Mouse (Mus musculus) brown adipose tissue, adult 24 weeks (tissue): ENCODE results near the gene Arhgap1. TPM values are rescaled to one million over a fixed set of nuclear protein-coding genes. Genes with fewer than 3 reads are reported as not detected.

Source experiments
- H3K27ac ChIP-seq: fragments of 200-500 bp; replicated peaks from 2 replicates; pipeline ENCODE4 v1.5.1; 2012; ENCODE audit warnings: low read depth, mild to moderate bottlenecking, low read length
- H3K4me1 ChIP-seq: fragments of 200-500 bp; 2 replicates; pipeline ENCODE4 v1.6.1; 2012; ENCODE audit warnings: low read length, mixed read lengths; ENCODE audit not compliant: control insufficient read depth, insufficient read depth, insufficient read length
- H3K4me3 ChIP-seq: fragments of 200-500 bp; 2 replicates; pipeline ENCODE4 v1.5.1; 2012; ENCODE audit warnings: low read depth, mild to moderate bottlenecking, low read length, moderate library complexity; ENCODE audit not compliant: insufficient read depth
- polyA plus RNA-seq: library from polyadenylated mRNA; stranded (reverse); fragments of >200 nt; gene quantifications from 2 replicates; pipeline ENCODE4 v1.2.4, GENCODE M21; 2012; ENCODE audit not compliant: missing spikeins, insufficient read depth, insufficient read length

Gene Arhgap1
- polyA plus RNA-seq, 1 experiment, result 38.1 TPM

DNA sequence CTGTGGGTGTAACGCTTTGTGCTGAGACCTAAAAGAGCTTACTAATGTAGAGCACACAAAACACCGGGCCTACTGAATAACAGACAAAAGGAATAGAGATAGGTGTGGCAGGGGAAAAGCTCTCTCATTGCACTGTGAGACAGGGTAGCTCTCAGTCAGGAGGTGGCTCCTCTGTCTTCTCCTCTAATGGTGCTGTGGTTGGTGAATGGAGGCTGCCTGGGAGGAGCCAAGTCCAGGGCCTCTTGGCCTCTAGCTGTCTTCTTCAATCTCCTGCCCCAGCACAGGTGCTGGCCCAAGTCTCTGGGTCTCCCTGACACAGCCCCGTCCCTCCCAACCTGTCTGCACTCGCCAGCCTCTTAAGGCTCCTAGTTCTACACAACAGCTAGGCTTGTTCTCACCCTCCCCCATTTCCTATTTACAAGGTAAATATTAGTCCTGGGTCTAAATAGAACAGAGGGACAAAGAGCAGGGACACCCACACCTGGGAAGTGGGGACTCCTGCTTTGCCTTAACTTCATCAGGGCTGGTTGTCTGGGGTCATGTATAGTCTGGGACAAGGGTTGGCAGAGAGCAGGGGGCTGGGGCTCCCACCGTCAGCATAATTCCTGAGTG, 12.8 kb upstream of the Arhgap1 start:
- Histone ChIP-seq H3K4me1 (no peaks in the 10 kb centered on the region), H3K4me3 (no peak overlapping the region)

DNA sequence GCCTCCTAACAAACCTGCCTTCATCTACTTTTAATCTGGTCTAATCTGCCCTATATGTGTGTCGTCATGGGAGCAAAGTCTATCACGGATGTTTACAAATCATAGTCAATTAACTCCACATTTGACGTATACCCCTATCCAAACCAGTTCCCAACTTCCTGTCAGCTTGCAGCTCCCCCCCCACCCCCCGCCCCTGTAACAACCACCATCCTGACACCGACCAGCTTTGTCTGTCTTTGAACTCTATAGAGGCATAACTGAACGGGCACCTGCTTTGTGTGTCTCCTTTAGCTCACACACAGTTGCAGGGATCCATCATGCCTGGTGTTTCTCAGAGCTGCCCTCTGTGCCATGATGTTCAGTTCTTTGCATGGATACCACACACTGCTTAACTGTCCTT, 10.7 kb upstream of the Arhgap1 start:
- H3K27ac ChIP-seq, result no peak overlapping the region
- no peak overlapping the region for H3K4me3 ChIP-seq
- H3K4me1 ChIP-seq, result no peaks in the 10 kb centered on the region

More for the DNA sequence above, 12.8 kb upstream of the Arhgap1 start:
- H3K27ac ChIP-seq, result no peak overlapping the region

DNA sequence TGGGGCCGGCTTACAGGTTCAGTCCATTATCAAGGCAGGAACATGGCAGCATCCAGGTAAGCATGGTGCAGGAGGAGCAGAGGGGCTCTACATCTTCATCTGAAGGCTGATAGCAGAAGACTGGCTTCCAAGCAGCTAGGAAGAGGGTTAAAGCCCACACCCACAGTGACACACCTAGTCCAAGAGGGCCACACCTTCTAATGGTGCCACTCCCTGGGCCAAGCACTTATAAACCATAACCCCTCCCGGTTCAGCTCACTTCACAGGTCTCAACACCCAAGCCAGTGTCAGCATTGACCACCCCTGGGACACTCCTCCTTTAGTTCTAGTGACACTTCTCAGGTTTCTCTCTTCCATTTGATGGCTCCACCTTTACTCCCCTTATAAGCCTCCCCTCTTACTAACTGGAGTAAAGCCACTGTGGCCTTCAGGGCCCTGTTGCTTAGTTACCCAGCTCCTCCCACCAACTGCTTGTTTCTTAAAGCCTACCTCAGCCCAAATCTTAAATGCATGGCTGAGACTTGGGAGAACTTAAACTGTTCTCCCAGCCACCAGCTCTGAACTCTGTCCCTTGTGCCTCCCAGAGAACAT, 6.7 kb upstream of the Arhgap1 start:
- Histone ChIP-seq H3K27ac (no peak overlapping the region), H3K4me1 (no peaks in the 10 kb centered on the region), H3K4me3 (no peak overlapping the region)

DNA sequence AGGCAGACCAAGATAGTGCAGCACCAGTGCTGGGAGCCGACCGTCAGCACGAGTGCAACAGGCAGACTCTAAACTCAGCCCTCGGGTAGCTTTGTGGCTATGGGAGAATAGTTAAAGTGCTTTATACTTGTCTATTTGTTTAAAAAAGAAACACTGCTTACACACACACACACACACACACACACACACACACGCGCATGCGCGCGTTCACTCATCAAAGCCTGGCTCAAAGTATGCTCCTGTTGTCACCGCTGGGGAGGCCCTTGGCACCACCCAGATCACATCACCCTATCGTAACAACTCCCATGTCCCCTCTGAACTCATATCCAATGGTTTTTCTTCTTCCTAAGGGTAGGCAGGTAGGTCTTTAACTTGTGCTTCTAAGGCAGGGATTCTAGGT, 5.6 kb upstream of the Arhgap1 start:
- no peak overlapping the region for H3K27ac ChIP-seq
- no peaks in the 10 kb centered on the region for H3K4me1 ChIP-seq
- no peak overlapping the region for H3K4me3 ChIP-seq

DNA sequence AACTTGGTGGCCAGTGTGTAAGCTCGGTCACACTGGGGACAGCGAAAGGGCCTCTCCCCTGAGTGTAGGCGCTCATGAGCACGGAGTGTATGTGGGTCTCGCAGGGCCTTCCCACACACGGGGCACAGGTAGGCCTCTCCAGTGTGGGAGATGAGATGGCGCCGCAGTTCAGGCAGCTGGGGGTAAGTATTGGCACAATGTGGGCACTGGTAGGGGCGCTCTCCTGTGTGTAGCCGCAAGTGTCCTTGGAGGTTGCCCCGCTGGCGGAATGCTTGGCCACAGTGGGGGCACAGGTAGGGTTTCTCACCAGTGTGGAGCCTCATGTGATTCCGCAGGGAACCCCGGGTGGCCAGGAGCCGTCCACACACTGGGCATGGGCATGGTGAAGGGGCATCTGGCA, 4.3 kb upstream of the Arhgap1 start:
- Histone ChIP-seq H3K27ac (no peak overlapping the region), H3K4me3 (no peak overlapping the region), H3K4me1 (no peaks in the 10 kb centered on the region)

DNA sequence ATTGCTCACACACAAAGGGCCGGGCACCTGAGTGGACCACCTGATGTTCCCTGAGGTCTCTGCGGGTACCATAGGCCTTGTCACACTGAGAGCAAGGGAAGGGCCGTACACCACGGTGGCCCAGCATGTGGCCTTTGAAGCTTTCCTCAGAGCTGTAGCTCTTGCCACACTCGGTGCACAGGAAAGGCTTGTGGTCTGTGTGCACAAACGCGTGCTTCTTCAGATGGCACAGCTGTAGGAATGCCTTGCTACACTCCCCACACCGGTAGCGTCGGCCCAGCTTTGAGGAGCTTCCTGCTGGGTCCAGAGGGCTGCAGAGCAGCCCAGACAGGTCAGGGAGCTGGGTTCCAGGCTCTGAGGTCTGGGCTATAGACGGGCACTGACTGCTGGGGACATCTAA, 3.8 kb upstream of the Arhgap1 start:
- H3K27ac ChIP-seq, result no peak overlapping the region
- no peak overlapping the region for H3K4me3 ChIP-seq
- H3K4me1 ChIP-seq, result no peaks in the 10 kb centered on the region

DNA sequence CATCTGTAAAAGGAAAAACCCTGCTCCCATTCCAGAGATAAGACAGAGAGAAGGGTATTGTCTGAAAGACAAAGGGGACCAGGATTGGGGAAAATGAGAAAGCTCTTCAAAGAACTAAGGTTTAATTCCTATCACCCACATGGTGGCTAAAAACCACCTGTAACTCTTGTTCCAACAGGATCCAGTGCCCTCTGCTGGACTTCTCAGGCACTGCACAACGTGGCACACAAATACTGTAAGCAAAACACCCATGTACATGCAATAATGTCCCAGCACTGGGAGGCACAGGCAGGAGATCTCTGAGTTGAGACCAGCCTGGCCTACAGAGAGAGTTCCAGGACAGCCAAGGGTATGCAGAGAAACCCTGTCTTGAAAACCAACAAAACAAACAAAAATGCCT, 2.9 kb upstream of the Arhgap1 start:
- Histone ChIP-seq H3K4me3 (no peak overlapping the region), H3K4me1 (peaks cover 2% of the 10 kb centered on the region; the same call in 1 of the 2 replicates), H3K27ac (no peak overlapping the region)

DNA sequence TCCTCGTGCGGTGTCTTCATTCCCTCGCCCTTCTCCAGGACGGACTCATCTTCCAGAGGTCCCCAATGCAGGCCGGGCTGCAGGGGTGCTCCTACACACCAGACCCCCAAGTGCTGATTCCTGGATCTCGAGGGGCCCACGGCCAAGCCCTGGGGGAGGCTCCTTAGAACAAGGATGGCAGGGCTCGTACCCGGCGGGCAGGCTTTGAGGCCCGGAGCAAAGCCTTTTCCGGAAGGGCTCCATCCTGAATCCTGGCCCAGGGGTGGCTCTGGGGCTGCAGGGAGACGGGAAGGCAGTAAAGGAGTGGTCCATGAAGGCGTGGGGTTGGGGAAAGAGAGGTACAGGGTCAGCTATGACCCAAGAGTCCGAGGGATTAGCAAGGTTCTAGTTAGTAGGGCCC, 508 bp upstream of the Arhgap1 start:
- Histone ChIP-seq H3K27ac (peak overlapping the region; percentile 98), H3K4me3 (peak overlapping the region; percentile 72)

DNA sequence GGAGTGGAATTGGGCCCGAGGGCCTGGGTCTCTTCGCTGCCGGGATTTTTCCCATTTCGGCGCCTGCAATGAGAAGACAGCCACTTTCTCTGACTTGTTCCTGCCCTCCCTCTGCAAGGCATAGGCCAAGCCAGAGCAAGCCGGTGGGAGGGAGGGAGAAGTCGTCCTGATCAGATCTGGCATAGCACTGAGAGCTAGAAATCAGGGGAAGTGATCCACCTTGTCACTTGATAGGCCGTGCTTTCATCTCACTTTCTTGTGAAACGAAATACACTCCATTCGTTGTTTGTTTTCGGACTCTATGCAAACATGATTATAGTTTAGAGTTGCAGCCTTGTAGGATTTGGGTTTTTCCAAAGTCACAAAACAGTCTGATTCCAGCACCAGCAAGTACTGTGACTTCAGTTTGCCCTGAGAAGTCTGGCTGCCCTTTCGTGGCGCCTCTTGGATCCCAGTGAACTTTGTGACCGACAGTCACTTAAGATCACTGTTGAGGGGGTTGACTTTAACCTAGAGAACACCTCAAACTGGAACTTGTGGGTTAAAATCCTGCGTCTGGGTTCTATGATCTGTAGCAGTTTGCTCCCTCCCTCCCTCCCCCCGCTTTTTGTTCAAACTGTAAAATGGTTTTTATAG, 818 bp downstream of the Arhgap1 start:
- Histone ChIP-seq H3K4me3 (peak overlapping the region; percentile 89), H3K27ac (peak overlapping the region; percentile 88), H3K4me1 (peaks cover 2% of the 10 kb centered on the region; the same call in 1 of the 2 replicates)

More for the DNA sequence above, 508 bp upstream of the Arhgap1 start:
- peaks cover 2% of the 10 kb centered on the region; the same call in 1 of the 2 replicates for H3K4me1 ChIP-seq

DNA sequence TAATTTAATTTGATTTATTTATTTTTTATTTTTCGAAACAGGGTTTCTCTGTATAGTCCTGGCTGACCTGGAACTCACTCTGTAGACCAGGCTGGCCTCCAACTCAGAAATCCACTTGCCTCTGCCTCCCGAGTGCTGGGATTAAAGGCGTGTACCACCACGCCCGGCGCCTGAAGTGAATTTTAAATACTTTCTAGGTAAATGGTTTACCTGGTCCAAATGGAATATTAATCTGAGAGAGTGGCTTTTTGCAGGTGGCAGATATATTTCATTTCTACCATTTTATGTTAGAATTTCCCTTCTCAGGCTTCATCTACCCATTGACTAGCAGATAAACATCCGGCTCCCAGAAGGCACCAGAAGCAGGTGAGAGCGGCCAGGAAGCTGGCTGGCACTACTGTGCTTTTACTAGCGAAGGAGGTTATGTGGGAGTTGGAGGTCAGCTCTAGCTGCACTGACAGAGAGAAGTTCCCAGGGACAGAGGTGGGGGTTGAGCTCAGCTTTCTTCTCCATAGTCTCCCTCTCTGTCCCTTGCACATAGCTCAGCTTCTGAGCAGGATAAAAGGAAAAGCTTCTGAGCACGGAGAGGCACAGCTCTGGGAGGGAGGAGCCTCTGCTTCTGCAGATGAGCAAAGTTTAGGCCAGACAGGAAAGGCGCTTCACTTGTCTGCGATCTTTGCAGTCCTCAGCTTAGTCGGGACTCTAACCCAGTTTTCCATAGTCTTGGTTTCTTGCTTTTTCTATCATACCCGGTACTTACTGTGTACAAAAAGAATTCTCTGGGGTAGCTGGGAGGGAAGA, 2.0 kb downstream of the Arhgap1 start:
- no peak overlapping the region for H3K27ac ChIP-seq
- H3K4me1 ChIP-seq, result peaks cover 2% of the 10 kb centered on the region; the same call in 1 of the 2 replicates
- no peak overlapping the region for H3K4me3 ChIP-seq

DNA sequence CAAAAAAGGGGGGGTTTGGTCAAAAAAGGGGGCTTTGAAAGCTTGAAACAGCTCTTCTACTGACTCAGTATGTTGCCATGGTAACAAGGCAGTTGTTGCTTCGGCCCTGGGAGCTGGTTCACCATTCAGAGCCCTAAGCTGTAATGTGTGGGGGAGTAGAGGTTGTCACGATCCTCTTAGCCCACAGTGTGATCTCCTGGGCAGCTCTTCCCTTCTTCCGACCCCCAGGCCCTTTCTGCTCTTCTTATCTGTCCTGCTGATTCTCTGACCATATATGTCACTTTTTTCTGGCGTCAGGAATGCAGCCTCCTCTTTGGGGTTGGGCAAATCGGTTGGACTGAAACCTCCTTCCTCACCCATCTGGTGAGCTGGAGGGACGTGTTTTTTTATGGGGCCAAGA, 3.2 kb downstream of the Arhgap1 start:
- H3K27ac ChIP-seq, result no peak overlapping the region
- no peak overlapping the region for H3K4me3 ChIP-seq
- peaks cover 2% of the 10 kb centered on the region; the same call in 1 of the 2 replicates for H3K4me1 ChIP-seq

DNA sequence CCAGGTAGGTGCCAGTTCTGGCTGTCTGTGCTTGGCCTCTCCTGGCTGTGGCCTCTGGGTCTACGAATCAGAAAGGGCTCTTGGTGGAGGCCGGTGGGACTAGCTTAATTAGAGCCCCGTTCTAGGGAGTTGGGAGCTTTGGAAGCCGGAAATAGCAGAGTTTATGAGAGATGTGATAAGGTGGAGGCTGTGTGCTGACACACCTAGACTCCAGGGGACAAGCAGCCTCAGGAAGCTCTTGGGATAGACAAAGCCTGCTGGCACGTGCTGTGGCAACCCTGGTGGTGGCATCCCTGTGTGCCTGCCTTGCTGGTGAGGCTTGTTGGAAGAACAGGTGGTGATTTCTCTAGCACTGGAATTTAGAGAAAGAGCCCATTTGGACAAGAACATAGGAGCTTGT, 5.7 kb downstream of the Arhgap1 start:
- Histone ChIP-seq H3K4me3 (no peak overlapping the region), H3K27ac (no peak overlapping the region), H3K4me1 (peaks cover 2% of the 10 kb centered on the region; the same call in 1 of the 2 replicates)

DNA sequence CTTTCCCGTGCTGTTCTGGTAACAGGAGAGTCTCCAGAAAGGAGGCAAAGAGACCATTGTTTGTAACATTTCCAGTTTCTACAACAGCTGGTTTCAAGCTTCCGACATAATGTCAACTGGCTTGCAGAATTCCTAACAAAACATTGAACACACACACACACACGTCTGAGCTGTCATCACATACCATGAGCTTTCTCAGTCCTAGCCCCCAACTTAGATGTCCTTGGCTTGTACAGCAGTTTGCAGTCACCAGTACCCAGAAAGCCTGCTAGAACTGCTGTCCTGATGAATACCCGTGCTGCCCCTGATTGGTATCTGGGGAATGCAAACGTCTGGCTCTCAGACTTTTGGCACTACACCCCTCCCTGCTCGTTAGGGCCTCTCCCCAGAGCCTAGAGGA, 6.2 kb downstream of the Arhgap1 start:
- Histone ChIP-seq H3K27ac (no peak overlapping the region), H3K4me1 (peaks cover 2% of the 10 kb centered on the region; the same call in 1 of the 2 replicates), H3K4me3 (no peak overlapping the region)

DNA sequence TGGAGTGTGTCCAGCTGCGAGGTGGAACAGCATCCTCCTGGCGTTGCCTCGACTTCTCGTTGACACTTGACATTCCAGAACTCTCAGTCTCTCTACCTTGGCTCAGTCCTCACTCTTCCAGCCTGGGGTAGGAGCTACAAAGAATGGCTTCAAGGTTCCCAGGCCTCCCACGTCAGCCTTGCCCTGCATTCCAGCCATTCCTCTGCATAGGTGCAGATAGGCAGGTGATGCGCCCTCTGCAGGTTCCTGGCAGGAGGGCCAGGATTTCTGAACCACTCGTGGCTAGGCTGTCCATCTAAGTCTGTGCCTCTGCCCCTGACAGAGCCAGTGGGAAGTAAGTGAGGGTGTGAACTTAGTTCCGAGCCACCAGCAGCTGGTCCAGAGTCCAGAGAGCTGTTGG, 7.1 kb downstream of the Arhgap1 start:
- Histone ChIP-seq H3K4me3 (no peak overlapping the region), H3K27ac (no peak overlapping the region), H3K4me1 (no peaks in the 10 kb centered on the region)

DNA sequence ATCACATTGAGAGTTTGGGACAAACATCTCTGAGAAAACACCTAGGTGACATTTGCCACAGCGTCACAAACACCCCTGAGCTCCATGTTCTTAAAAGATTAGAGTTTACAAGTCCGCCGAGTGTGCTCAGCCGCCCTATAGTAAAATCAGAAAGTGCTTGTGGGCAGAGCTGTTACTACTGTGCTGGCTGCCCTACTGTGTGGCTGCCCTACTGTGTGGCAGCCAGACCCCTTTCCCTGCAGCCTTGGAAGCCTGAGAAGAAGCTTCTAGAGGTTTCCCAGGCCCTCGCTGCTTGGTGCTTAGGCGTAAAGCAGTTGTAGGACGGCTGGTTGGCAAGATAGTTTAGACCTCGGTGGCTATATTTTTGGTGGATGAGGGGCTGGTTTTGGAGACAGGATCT, 10.0 kb downstream of the Arhgap1 start:
- H3K4me3 ChIP-seq, result no peak overlapping the region
- H3K27ac ChIP-seq, result no peak overlapping the region
- H3K4me1 ChIP-seq, result no peaks in the 10 kb centered on the region
